Mouse (Mus musculus): ENCODE results near the gene Cttnbp2. TPM values are rescaled to one million over a fixed set of nuclear protein-coding genes. Genes with fewer than 3 reads are reported as not detected.

Cttnbp2 gene
- total RNA-seq (2023), result not detected

DNA sequence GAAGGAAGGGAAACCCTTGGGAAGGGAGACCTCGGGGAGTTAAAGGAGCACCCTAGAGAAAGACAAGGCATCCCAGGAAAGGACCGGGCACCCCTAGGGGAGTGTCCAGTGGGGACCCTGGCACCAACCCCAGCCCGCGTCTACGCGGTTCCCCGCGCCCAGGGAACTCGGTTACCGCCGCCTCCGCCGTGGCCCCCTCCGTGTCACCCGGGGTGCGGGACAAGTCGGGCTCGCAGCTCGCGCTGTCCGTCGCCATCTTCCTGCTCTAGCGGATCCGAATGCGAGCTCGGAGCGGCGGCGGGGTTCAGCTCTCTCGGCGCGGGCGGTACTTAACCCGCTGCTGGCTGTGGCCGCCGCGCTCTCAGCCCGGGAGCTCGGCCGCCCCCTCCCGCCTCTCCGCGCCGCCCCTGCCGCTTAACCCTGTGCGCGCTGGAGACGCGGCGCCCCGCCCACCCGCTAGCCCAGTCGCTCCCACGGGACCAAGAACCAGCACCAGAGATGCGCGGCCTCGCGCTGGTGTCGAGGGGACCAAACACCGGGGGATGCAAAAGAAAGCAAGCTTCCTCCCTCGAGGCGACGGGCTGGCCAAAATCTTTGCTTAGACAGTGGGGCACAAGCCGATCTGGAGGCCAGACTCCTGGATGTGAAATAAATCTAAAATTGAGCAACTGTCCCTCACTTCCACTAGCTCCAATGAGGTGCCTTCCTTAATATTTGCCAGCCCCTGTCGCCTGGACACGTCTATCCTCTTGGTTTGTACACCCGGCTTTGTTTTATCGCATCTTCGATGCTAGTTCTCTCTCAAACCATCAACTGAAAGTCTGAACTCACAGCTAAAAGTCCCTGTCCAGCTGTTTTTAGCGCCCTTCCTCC is at the start of gene Cttnbp2:
Gene Cttnbp2 (minus strand): TSS at position 364 of the 873 bp plus-strand sequence.

